Mouse (Mus musculus) embryonic fibroblast, embryonic 13.5 days (primary cell): ENCODE results near the gene Ndufa13. TPM values are rescaled to one million over a fixed set of nuclear protein-coding genes. Genes with fewer than 3 reads are reported as not detected.

Experiments used
- H3K27ac ChIP-seq: 2 replicates; pipeline ENCODE4 v1.5.1; 2012; ENCODE audit warnings: low read length, control low read depth, inconsistent platforms; ENCODE audit not compliant: insufficient read depth
- H3K4me1 ChIP-seq: 2 replicates; pipeline ENCODE4 v1.6.1; 2011; ENCODE audit warnings: low read length; ENCODE audit not compliant: control insufficient read depth, insufficient read depth
- H3K4me3 ChIP-seq: 2 replicates; pipeline ENCODE4 v1.5.1; 2011; ENCODE audit warnings: mild to moderate bottlenecking, control low read depth, low read length; ENCODE audit not compliant: insufficient read depth
- CTCF ChIP-seq: IDR thresholded peaks from 2 replicates; pipeline ENCODE4 v1.5.1; 2011; ENCODE audit warnings: mild to moderate bottlenecking, control low read depth, low read length, moderate library complexity, borderline replicate concordance; ENCODE audit not compliant: insufficient read depth
- POLR2A ChIP-seq: IDR thresholded peaks from 2 replicates; pipeline ENCODE4 v1.6.1; 2011; ENCODE audit warnings: low read depth, mild to moderate bottlenecking, control low read depth, low read length, moderate library complexity
- polyA plus RNA-seq: library from polyadenylated mRNA; stranded (reverse); fragments of >200 nt; gene quantifications from 2 replicates; pipeline ENCODE4 v1.2.4, GENCODE M21; 2011; ENCODE audit warnings: low read depth; ENCODE audit not compliant: missing spikeins, insufficient read length

The Ndufa13 gene
- polyA plus RNA-seq, 1 experiment: 62.9 TPM

- H3K4me1 ChIP-seq: no peaks in the 10 kb centered on the region
- no peak overlapping the region for H3K27ac ChIP-seq
- TF ChIP-seq POLR2A: no peak
- peak; percentile 59; the same call in 1 of the 2 replicates for TF ChIP-seq CTCF
- H3K4me3 ChIP-seq: no peak overlapping the region
Measured at GRCm38 (mm10) chr8:69874155-69874554, 28.2 kb downstream of the Ndufa13 start.

- Histone ChIP-seq H3K27ac (no peak overlapping the region), H3K4me1 (no peaks in the 10 kb centered on the region), H3K4me3 (no peak overlapping the region)
- TF ChIP-seq POLR2A (no peak), CTCF (no peak)
Measured at GRCm38 (mm10) chr8:69870907-69871306, 31.5 kb downstream of the Ndufa13 start.

GRCm38 (mm10) chr8:69870003-69870765 lies 32.2 kb downstream of the Ndufa13 start:
- H3K4me3 ChIP-seq: no peak overlapping the region
- H3K27ac ChIP-seq: no peak overlapping the region
- TF ChIP-seq POLR2A (no peak), CTCF (no peak)
- no peaks in the 10 kb centered on the region for H3K4me1 ChIP-seq

GRCm38 (mm10) chr8:69867696-69868326 lies 34.5 kb downstream of the Ndufa13 start:
- Histone ChIP-seq H3K4me3 (no peak overlapping the region), H3K27ac (no peak overlapping the region), H3K4me1 (no peaks in the 10 kb centered on the region)
- TF ChIP-seq POLR2A: no peak
- no peak for TF ChIP-seq CTCF

GRCm38 (mm10) chr8:69864180-69864579 lies 38.2 kb downstream of the Ndufa13 start:
- no peak for TF ChIP-seq CTCF
- no peak for TF ChIP-seq POLR2A
- Histone ChIP-seq H3K4me3 (no peak overlapping the region), H3K27ac (no peak overlapping the region), H3K4me1 (no peaks in the 10 kb centered on the region)

GRCm38 (mm10) chr8:69863387-69864020 lies 38.9 kb downstream of the Ndufa13 start:
- H3K4me1 ChIP-seq: no peaks in the 10 kb centered on the region
- H3K27ac ChIP-seq: no peak overlapping the region
- no peak overlapping the region for H3K4me3 ChIP-seq
- TF ChIP-seq POLR2A (no peak), CTCF (no peak)

GRCm38 (mm10) chr8:69861251-69861650 lies 41.1 kb downstream of the Ndufa13 start:
- H3K27ac ChIP-seq: no peak overlapping the region
- no peaks in the 10 kb centered on the region; the same call in 1 of the 2 replicates for H3K4me1 ChIP-seq
- no peak for TF ChIP-seq POLR2A
- TF ChIP-seq CTCF: no peak
- H3K4me3 ChIP-seq: no peak overlapping the region

DNA sequence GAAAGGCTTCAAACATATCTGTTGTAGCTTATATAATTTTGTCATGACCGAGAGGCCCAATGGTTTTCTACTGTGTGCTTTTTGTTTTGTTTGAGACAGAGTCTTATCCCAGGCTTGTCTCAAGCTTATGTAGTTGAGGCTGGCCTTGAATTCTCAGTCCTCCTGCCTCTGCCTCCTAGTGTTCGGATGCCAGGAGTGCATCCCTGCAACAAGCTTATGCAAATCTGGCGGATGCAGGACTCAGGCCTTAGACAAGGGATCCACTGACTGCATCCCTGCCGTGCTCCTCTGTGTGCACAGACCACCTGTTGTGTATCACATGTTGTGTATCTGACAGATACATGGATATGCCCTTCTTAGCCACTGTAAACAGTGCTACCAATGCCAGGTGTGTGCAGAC lies 41.6 kb downstream of the Ndufa13 start:
- no peak overlapping the region for H3K4me3 ChIP-seq
- TF ChIP-seq POLR2A (no peak), CTCF (peak; percentile 30; the same call in 1 of the 2 replicates)
- H3K4me1 ChIP-seq: no peaks in the 10 kb centered on the region; the same call in 1 of the 2 replicates

DNA sequence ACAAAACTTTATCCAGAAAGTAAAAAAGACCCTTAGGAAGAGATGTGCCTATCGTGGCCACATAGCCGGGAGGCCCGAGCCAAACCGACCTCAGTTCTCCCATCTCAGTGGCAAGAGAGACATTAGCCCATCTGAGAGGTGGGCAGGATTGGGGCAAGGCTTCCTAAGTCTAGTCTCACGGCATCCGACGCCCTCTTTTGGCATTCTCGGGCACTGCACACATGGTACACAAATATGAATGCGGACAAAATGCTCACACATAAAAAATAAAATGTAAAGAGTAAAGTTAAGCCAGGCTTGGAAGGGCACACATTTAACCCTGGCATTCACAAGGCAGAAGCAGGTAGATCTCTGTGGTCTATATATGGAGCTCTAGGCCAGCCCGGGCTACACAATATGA lies 48.5 kb downstream of the Ndufa13 start:
- Histone ChIP-seq H3K4me1 (peaks cover 3% of the 10 kb centered on the region; the same call in 1 of the 2 replicates), H3K27ac (no peak overlapping the region), H3K4me3 (no peak overlapping the region)
- TF ChIP-seq CTCF (no peak), POLR2A (no peak)

More for the DNA sequence above, 41.6 kb downstream of the Ndufa13 start:
- no peak overlapping the region for H3K27ac ChIP-seq

DNA sequence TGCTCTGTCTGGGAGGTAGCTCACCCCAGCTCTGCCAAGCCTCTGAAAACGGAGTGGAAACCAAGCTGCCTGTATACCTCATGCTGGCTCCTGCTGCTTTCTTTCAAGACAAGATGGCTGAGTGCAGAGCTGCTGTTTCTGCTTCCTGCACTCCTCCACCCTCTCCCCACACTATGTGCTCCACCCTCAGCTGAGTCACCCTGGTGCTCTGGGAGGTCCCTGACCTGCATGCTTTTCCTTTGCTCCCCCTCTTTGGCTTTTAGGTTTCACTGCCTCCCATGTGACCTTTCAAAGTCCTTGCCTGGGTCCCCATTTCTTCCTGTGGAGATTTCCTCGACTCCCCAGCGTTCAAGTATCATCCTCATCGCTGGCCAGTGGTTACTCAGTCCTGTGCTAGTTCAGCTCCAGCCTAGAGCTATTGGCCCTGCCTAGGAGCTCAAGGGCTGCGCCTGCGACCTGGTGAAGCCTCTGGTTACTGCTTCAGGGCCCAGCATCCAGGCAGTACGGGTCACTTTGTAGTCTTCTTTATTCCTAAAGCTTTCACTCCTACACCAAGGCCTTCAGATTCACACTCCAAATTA lies 51.3 kb downstream of the Ndufa13 start:
- no peak for TF ChIP-seq POLR2A
- TF ChIP-seq CTCF: no peak
- Histone ChIP-seq H3K4me3 (no peak overlapping the region), H3K27ac (peak overlapping the region; percentile 1; the same call in 1 of the 2 replicates), H3K4me1 (peaks cover 11% of the 10 kb centered on the region)
